Mouse (Mus musculus): ENCODE measurements around the gene Klrb1c. TPM values are rescaled to one million over a fixed set of nuclear protein-coding genes. Genes with fewer than 3 reads are reported as not detected.
"Not testable (repeated sequence)": the region's sequence is repeated elsewhere in the genome, so short reads cannot be mapped to it uniquely, and the experiment has no call there.

Gene Klrb1c
- polyA plus RNA-seq, 1 experiment from 2014 or later: 0.39 TPM

- H3K4me3 ChIP-seq (ENCODE audit: low read length): peak overlapping the region; percentile 83
- H3K9me3 ChIP-seq (replicated peaks; ENCODE audit: control insufficient read depth, low read length): no peaks in the 10 kb centered on the region
- peaks cover 3% of the 10 kb centered on the region for H3K4me1 ChIP-seq (ENCODE audit: control insufficient read depth, insufficient read depth, low read length)
- H3K36me3 ChIP-seq (ENCODE audit: control insufficient read depth, insufficient read depth): no peaks in the 10 kb centered on the region
- no peak overlapping the region for H3K27ac ChIP-seq (ENCODE audit: low read length)
- peak overlapping the region; percentile 53 for H3K9ac ChIP-seq (ENCODE audit: low read length)
- H3K27me3 ChIP-seq (ENCODE audit: control insufficient read depth, insufficient read depth, low read length): no peaks in the 10 kb centered on the region
- 46% methylated on average over 5 of the region's 5 CpGs for WGBS
- ATAC-seq (replicated peaks; ENCODE audit: extremely low read depth, insufficient read depth, low FRiP score): no peak
- H3K4me2 ChIP-seq (ENCODE audit: low read depth, low read length): peak overlapping the region; percentile 55
Measured at GRCm38 (mm10) chr6:128761144-128761540, 27.9 kb downstream of the Klrb1c start.

- peak; percentile 59 for ATAC-seq (replicated peaks; ENCODE audit: extremely low read depth, insufficient read depth, low FRiP score)
- not testable (repeated sequence) for H3K9me3 ChIP-seq (replicated peaks; ENCODE audit: control insufficient read depth, low read length); H3K4me1 ChIP-seq (ENCODE audit: control insufficient read depth, insufficient read depth, low read length); H3K36me3 ChIP-seq (ENCODE audit: control insufficient read depth, insufficient read depth); H3K27me3 ChIP-seq (ENCODE audit: control insufficient read depth, insufficient read depth, low read length)
- H3K27ac ChIP-seq (ENCODE audit: low read length): peak overlapping the region; percentile 78
- peak overlapping the region; percentile 55 for H3K4me2 ChIP-seq (ENCODE audit: low read depth, low read length)
- peak overlapping the region; percentile 83 for H3K4me3 ChIP-seq (ENCODE audit: low read length)
- H3K9ac ChIP-seq (ENCODE audit: low read length): peak overlapping the region; percentile 79
- WGBS: under 1% methylated on average over 44 of the region's 44 CpGs
Measured at GRCm38 (mm10) chr6:128760416-128761143, 28.4 kb downstream of the Klrb1c start.

GRCm38 (mm10) chr6:128760016-128760415, 29.0 kb downstream of the Klrb1c start:
- not testable (repeated sequence) for H3K36me3 ChIP-seq (ENCODE audit: control insufficient read depth, insufficient read depth); H3K27me3 ChIP-seq (ENCODE audit: control insufficient read depth, insufficient read depth, low read length); H3K9me3 ChIP-seq (replicated peaks; ENCODE audit: control insufficient read depth, low read length); H3K4me1 ChIP-seq (ENCODE audit: control insufficient read depth, insufficient read depth, low read length)
- Histone ChIP-seq H3K4me2 (ENCODE audit: low read depth, low read length) (peak overlapping the region; percentile 53), H3K4me3 (ENCODE audit: low read length) (peak overlapping the region; percentile 83), H3K27ac (ENCODE audit: low read length) (peak overlapping the region; percentile 78), H3K9ac (ENCODE audit: low read length) (peak overlapping the region; percentile 79)
- peak; percentile 18; the same call in 1 of the 2 replicates for ATAC-seq (replicated peaks; ENCODE audit: extremely low read depth, insufficient read depth, low FRiP score)
- under 1% methylated on average over 22 of the region's 22 CpGs for WGBS

GRCm38 (mm10) chr6:128759221-128759950, 29.6 kb downstream of the Klrb1c start:
- no peak overlapping the region for H3K9ac ChIP-seq (ENCODE audit: low read length)
- no peaks in the 10 kb centered on the region for H3K27me3 ChIP-seq (ENCODE audit: control insufficient read depth, insufficient read depth, low read length)
- H3K4me2 ChIP-seq (ENCODE audit: low read depth, low read length): peak overlapping the region; percentile 28; the same call in 1 of the 2 replicates
- H3K9me3 ChIP-seq (replicated peaks; ENCODE audit: control insufficient read depth, low read length): no peaks in the 10 kb centered on the region
- H3K36me3 ChIP-seq (ENCODE audit: control insufficient read depth, insufficient read depth): no peaks in the 10 kb centered on the region
- no peak overlapping the region for H3K27ac ChIP-seq (ENCODE audit: low read length)
- no peak for ATAC-seq (replicated peaks; ENCODE audit: extremely low read depth, insufficient read depth, low FRiP score)
- H3K4me3 ChIP-seq (ENCODE audit: low read length): no peak overlapping the region
- H3K4me1 ChIP-seq (ENCODE audit: control insufficient read depth, insufficient read depth, low read length): peaks cover 3% of the 10 kb centered on the region
- WGBS: 74% methylated on average over 5 of the region's 5 CpGs

GRCm38 (mm10) chr6:128755402-128755763, 33.6 kb downstream of the Klrb1c start:
- not testable (repeated sequence) for H3K9me3 ChIP-seq (replicated peaks; ENCODE audit: control insufficient read depth, low read length); H3K9ac ChIP-seq (ENCODE audit: low read length); H3K4me3 ChIP-seq (ENCODE audit: low read length); H3K27me3 ChIP-seq (ENCODE audit: control insufficient read depth, insufficient read depth, low read length); H3K27ac ChIP-seq (ENCODE audit: low read length); H3K4me1 ChIP-seq (ENCODE audit: control insufficient read depth, insufficient read depth, low read length); ATAC-seq (replicated peaks; ENCODE audit: extremely low read depth, insufficient read depth, low FRiP score); H3K4me2 ChIP-seq (ENCODE audit: low read depth, low read length); H3K36me3 ChIP-seq (ENCODE audit: control insufficient read depth, insufficient read depth)
- WGBS: 42% methylated on average over 4 of the region's 4 CpGs

- not testable (repeated sequence) for H3K36me3 ChIP-seq (ENCODE audit: control insufficient read depth, insufficient read depth); H3K27ac ChIP-seq (ENCODE audit: low read length); H3K9me3 ChIP-seq (replicated peaks; ENCODE audit: control insufficient read depth, low read length); H3K9ac ChIP-seq (ENCODE audit: low read length); H3K27me3 ChIP-seq (ENCODE audit: control insufficient read depth, insufficient read depth, low read length); H3K4me1 ChIP-seq (ENCODE audit: control insufficient read depth, insufficient read depth, low read length); ATAC-seq (replicated peaks; ENCODE audit: extremely low read depth, insufficient read depth, low FRiP score)
- peak overlapping the region; percentile 45 for H3K4me2 ChIP-seq (ENCODE audit: low read depth, low read length)
- H3K4me3 ChIP-seq (ENCODE audit: low read length): peak overlapping the region; percentile 16; the same call in 1 of the 2 replicates
- WGBS: 63% methylated on average over 12 of the region's 12 CpGs
Measured at GRCm38 (mm10) chr6:128754748-128755401, 34.1 kb downstream of the Klrb1c start.

- H3K27ac ChIP-seq (ENCODE audit: low read length): peak overlapping the region; percentile 52
Measured at GRCm38 (mm10) chr6:128754265-128754664, 34.8 kb downstream of the Klrb1c start.

GRCm38 (mm10) chr6:128753610-128754224, 35.3 kb downstream of the Klrb1c start:
- not testable (repeated sequence) for H3K9me3 ChIP-seq (replicated peaks; ENCODE audit: control insufficient read depth, low read length); H3K27me3 ChIP-seq (ENCODE audit: control insufficient read depth, insufficient read depth, low read length); H3K36me3 ChIP-seq (ENCODE audit: control insufficient read depth, insufficient read depth); H3K4me1 ChIP-seq (ENCODE audit: control insufficient read depth, insufficient read depth, low read length); H3K27ac ChIP-seq (ENCODE audit: low read length); H3K9ac ChIP-seq (ENCODE audit: low read length)
- peak; percentile 87 for ATAC-seq (replicated peaks; ENCODE audit: extremely low read depth, insufficient read depth, low FRiP score)
- WGBS: 32% methylated on average over 8 of the region's 8 CpGs
- Histone ChIP-seq H3K4me2 (ENCODE audit: low read depth, low read length) (peak overlapping the region; percentile 45), H3K4me3 (ENCODE audit: low read length) (peak overlapping the region; percentile 16)

More at GRCm38 (mm10) chr6:128754265-128754664, 34.8 kb downstream of the Klrb1c start:
- Histone ChIP-seq H3K4me3 (ENCODE audit: low read length) (peak overlapping the region; percentile 16), H3K4me2 (ENCODE audit: low read depth, low read length) (peak overlapping the region; percentile 45)
- H3K9me3 ChIP-seq (replicated peaks; ENCODE audit: control insufficient read depth, low read length); H3K4me1 ChIP-seq (ENCODE audit: control insufficient read depth, insufficient read depth, low read length); H3K9ac ChIP-seq (ENCODE audit: low read length); H3K27me3 ChIP-seq (ENCODE audit: control insufficient read depth, insufficient read depth, low read length); H3K36me3 ChIP-seq (ENCODE audit: control insufficient read depth, insufficient read depth): not testable (repeated sequence)
- peak; percentile 74 for ATAC-seq (replicated peaks; ENCODE audit: extremely low read depth, insufficient read depth, low FRiP score)
- 24% methylated on average over 10 of the region's 10 CpGs for WGBS
